Mouse (Mus musculus) ES-E14 (cell line): ENCODE data around the gene Erg.

Experiments used
- CHD2 ChIP-seq: IDR thresholded peaks from 2 replicates; pipeline ENCODE4 v1.6.1; 2014; ENCODE audit warnings: mild to moderate bottlenecking, low read depth, low read length, inconsistent platforms
- HCFC1 ChIP-seq: IDR thresholded peaks from 2 replicates; pipeline ENCODE4 v1.6.1; 2012; ENCODE audit warnings: low read length, inconsistent platforms, borderline replicate concordance; ENCODE audit not compliant: insufficient read depth
- MAFK ChIP-seq: IDR thresholded peaks from 2 replicates; pipeline ENCODE4 v1.6.1; 2014; ENCODE audit warnings: mild to moderate bottlenecking, low read depth, low read length, inconsistent platforms; ENCODE audit not compliant: insufficient read depth
- ZC3H11A ChIP-seq: IDR thresholded peaks from 2 replicates; pipeline ENCODE4 v1.6.1; 2012; ENCODE audit warnings: low read depth, mild to moderate bottlenecking, inconsistent platforms, low read length, borderline replicate concordance
- ZNF384 ChIP-seq: IDR thresholded peaks from 2 replicates; pipeline ENCODE4 v1.6.1; 2012; ENCODE audit warnings: low read depth, low read length, inconsistent platforms

- TF ChIP-seq HCFC1 (no peak), CHD2 (no peak), ZNF384 (no peak), ZC3H11A (no peak), MAFK (no peak)
Observed at GRCm38 (mm10) chr16:95597578-95597951, 11.2 kb upstream of the Erg start.
